Mouse (Mus musculus) kidney, embryonic 16.5 days (tissue): ENCODE measurements around the gene Isl2. TPM values are rescaled to one million over a fixed set of nuclear protein-coding genes. Genes with fewer than 3 reads are reported as not detected.

Experiments
- ATAC-seq: fragments of 200-750 bp; cut with Nextera tagmentation; 2 replicates; pipeline ENCODE4 v1.8.0; 2017; ENCODE audit warnings: moderate TSS enrichment; ENCODE audit not compliant: low FRiP score, low TSS enrichment
- H3K27ac ChIP-seq: fragments of 300-500 bp; sonication (generic); 2 replicates; pipeline ENCODE4 v1.5.1; 2014; ENCODE audit warnings: low read length
- H3K27me3 ChIP-seq: fragments of 300-500 bp; sonication (generic); 2 replicates; pipeline ENCODE4 v1.6.1; 2014; ENCODE audit warnings: low read length, control low read depth, mixed read lengths; ENCODE audit not compliant: insufficient read depth
- H3K36me3 ChIP-seq: fragments of 300-500 bp; sonication (generic); 2 replicates; pipeline ENCODE4 v1.6.1; 2014; ENCODE audit warnings: low read length, control low read depth, mixed read lengths; ENCODE audit not compliant: insufficient read depth
- H3K4me1 ChIP-seq: fragments of 300-500 bp; sonication (generic); 2 replicates; pipeline ENCODE4 v1.6.1; 2014; ENCODE audit warnings: low read length, control low read depth, mixed read lengths; ENCODE audit not compliant: insufficient read depth
- H3K4me2 ChIP-seq: fragments of 300-500 bp; sonication (generic); replicated peaks from 2 replicates; pipeline ENCODE4 v1.6.1; 2014; ENCODE audit warnings: low read depth, low read length
- H3K4me3 ChIP-seq: fragments of 300-500 bp; sonication (generic); 2 replicates; pipeline ENCODE4 v1.5.1; 2014; ENCODE audit warnings: mild to moderate bottlenecking, low read length
- H3K9ac ChIP-seq: fragments of 300-500 bp; sonication (generic); replicated peaks from 2 replicates; pipeline ENCODE4 v1.6.1; 2014; ENCODE audit warnings: low read length
- H3K9me3 ChIP-seq: fragments of 300-500 bp; sonication (generic); 2 replicates; pipeline ENCODE4 v1.6.1; 2016; ENCODE audit warnings: low read length, control low read depth
- WGBS: fragments of 180-500 bp; shearing (Covaris S2); extraction: QIAGEN DNeasy Blood & Tissue Kit; methylation state at CpG from one replicate; pipeline ENCODE4 v1.1.7; 2014; 5-methylcytosine and 5-hydroxymethylcytosine counted together
- polyA plus RNA-seq: library from polyadenylated mRNA; unstranded; fragments of >200 nt; fragmentation: Nextera tagmentation; extraction: Ambion mirVana; gene quantifications from 2 replicates; pipeline ENCODE4 v1.2.1, GENCODE M21; 2015

Gene Isl2
- polyA plus RNA-seq, 1 experiment from 2014 or later: not detected

GRCm38 (mm10) chr9:55539661-55540390 is 1.4 kb downstream of the Isl2 start:
- H3K27me3 ChIP-seq: peaks cover 87% of the 10 kb centered on the region
- no peak overlapping the region for H3K9ac ChIP-seq
- no peak for ATAC-seq
- no peaks in the 10 kb centered on the region for H3K9me3 ChIP-seq
- H3K27ac ChIP-seq: no peak overlapping the region
- H3K4me3 ChIP-seq: 0 out of 2 replicates have a peak overlapping the region, but pooled peaks have one; percentile 2
- no peaks in the 10 kb centered on the region for H3K36me3 ChIP-seq
- WGBS: 2% methylated on average over 31 of the region's 31 CpGs
- 0 out of 2 replicates have a peak overlapping the region, but pooled peaks have one; percentile 6 for H3K4me2 ChIP-seq
- H3K4me1 ChIP-seq: peaks cover 24% of the 10 kb centered on the region; the same call in 1 of the 2 replicates

GRCm38 (mm10) chr9:55540391-55540770 is 1.9 kb downstream of the Isl2 start:
- Histone ChIP-seq H3K4me3 (peak overlapping the region; percentile 50), H3K27me3 (peaks cover 92% of the 10 kb centered on the region), H3K27ac (no peak overlapping the region), H3K4me2 (peak overlapping the region; percentile 62), H3K9me3 (no peaks in the 10 kb centered on the region), H3K4me1 (peaks cover 30% of the 10 kb centered on the region), H3K36me3 (no peaks in the 10 kb centered on the region), H3K9ac (no peak overlapping the region)
- no peak for ATAC-seq
- under 1% methylated on average over 12 of the region's 12 CpGs for WGBS

GRCm38 (mm10) chr9:55540888-55541287 is 2.4 kb downstream of the Isl2 start:
- ATAC-seq: peak; percentile 75
- Histone ChIP-seq H3K9ac (no peak overlapping the region), H3K4me3 (peak overlapping the region; percentile 50), H3K4me2 (peak overlapping the region; percentile 62), H3K9me3 (no peaks in the 10 kb centered on the region), H3K27me3 (peaks cover 95% of the 10 kb centered on the region), H3K4me1 (peaks cover 34% of the 10 kb centered on the region), H3K27ac (no peak overlapping the region), H3K36me3 (no peaks in the 10 kb centered on the region)
- 0% methylated on average over 27 of the region's 28 CpGs for WGBS

GRCm38 (mm10) chr9:55541681-55542365 is 3.4 kb downstream of the Isl2 start:
- peaks cover 95% of the 10 kb centered on the region for H3K27me3 ChIP-seq
- no peak overlapping the region for H3K27ac ChIP-seq
- H3K9ac ChIP-seq: no peak overlapping the region
- ATAC-seq: no peak
- H3K4me3 ChIP-seq: peak overlapping the region; percentile 19
- no peaks in the 10 kb centered on the region for H3K9me3 ChIP-seq
- peak overlapping the region; percentile 62 for H3K4me2 ChIP-seq
- under 1% methylated on average over 56 of the region's 59 CpGs for WGBS
- H3K4me1 ChIP-seq: peaks cover 42% of the 10 kb centered on the region
- no peaks in the 10 kb centered on the region for H3K36me3 ChIP-seq

- no peak overlapping the region for H3K9ac ChIP-seq
- H3K36me3 ChIP-seq: no peaks in the 10 kb centered on the region
- H3K27me3 ChIP-seq: peaks cover 95% of the 10 kb centered on the region
- H3K4me3 ChIP-seq: peak overlapping the region; percentile 19
- peaks cover 42% of the 10 kb centered on the region for H3K4me1 ChIP-seq
- H3K4me2 ChIP-seq: peak overlapping the region; percentile 62
- no peaks in the 10 kb centered on the region for H3K9me3 ChIP-seq
- no peak overlapping the region for H3K27ac ChIP-seq
- 2% methylated on average over 57 of the region's 59 CpGs for WGBS
- no peak for ATAC-seq
Measured at GRCm38 (mm10) chr9:55542366-55543325, 4.2 kb downstream of the Isl2 start.

- Histone ChIP-seq H3K4me3 (no peak overlapping the region; the same call in 1 of the 2 replicates), H3K9ac (no peak overlapping the region), H3K36me3 (no peaks in the 10 kb centered on the region), H3K9me3 (no peaks in the 10 kb centered on the region), H3K27me3 (peaks cover 96% of the 10 kb centered on the region), H3K4me2 (no peak overlapping the region), H3K27ac (no peak overlapping the region), H3K4me1 (peaks cover 42% of the 10 kb centered on the region)
- ATAC-seq: no peak
- WGBS: 12% methylated on average over 8 of the region's 8 CpGs
Measured at GRCm38 (mm10) chr9:55543336-55543702, 4.8 kb downstream of the Isl2 start.

- peaks cover 42% of the 10 kb centered on the region for H3K4me1 ChIP-seq
- H3K27ac ChIP-seq: no peak overlapping the region
- no peaks in the 10 kb centered on the region for H3K9me3 ChIP-seq
- H3K9ac ChIP-seq: no peak overlapping the region
- no peaks in the 10 kb centered on the region for H3K36me3 ChIP-seq
- ATAC-seq: no peak
- H3K4me2 ChIP-seq: peak overlapping the region; percentile 32
- peak overlapping the region; percentile 7 for H3K4me3 ChIP-seq
- under 1% methylated on average over 46 of the region's 46 CpGs for WGBS
- H3K27me3 ChIP-seq: peaks cover 96% of the 10 kb centered on the region
Measured at GRCm38 (mm10) chr9:55543703-55544401, 5.4 kb downstream of the Isl2 start.

GRCm38 (mm10) chr9:55544861-55545555 is 6.5 kb downstream of the Isl2 start:
- Histone ChIP-seq H3K4me1 (peaks cover 42% of the 10 kb centered on the region), H3K4me2 (peak overlapping the region; percentile 26), H3K4me3 (peak overlapping the region; percentile 42), H3K27ac (no peak overlapping the region), H3K9ac (no peak overlapping the region), H3K27me3 (peaks cover 96% of the 10 kb centered on the region), H3K36me3 (no peaks in the 10 kb centered on the region), H3K9me3 (no peaks in the 10 kb centered on the region)
- no peak for ATAC-seq
- under 1% methylated on average over 30 of the region's 30 CpGs for WGBS
